Mouse (Mus musculus) midbrain, embryonic 11.5 days (tissue): ENCODE results near the gene Cd300lf. TPM values are rescaled to one million over a fixed set of nuclear protein-coding genes. Genes with fewer than 3 reads are reported as not detected.

Source experiments
- ATAC-seq: fragments of 200-750 bp; cut with Nextera tagmentation; 2 replicates; pipeline ENCODE4 v1.8.0; 2017; ENCODE audit warnings: moderate TSS enrichment, moderate library complexity; ENCODE audit not compliant: low FRiP score
- DNase-seq: peaks from one replicate; pipeline ENCODE4 v3.0.0; 2015; ENCODE audit warnings: low spot score; ENCODE audit errors: missing footprints
- H3K27ac ChIP-seq: fragments of 300-500 bp; sonication (generic); 2 replicates; pipeline ENCODE4 v1.5.1; 2014; ENCODE audit warnings: low read depth, low read length
- H3K27me3 ChIP-seq: fragments of 300-500 bp; sonication (generic); 2 replicates; pipeline ENCODE4 v1.6.1; 2014; ENCODE audit warnings: mild to moderate bottlenecking, low read length, moderate library complexity, mixed read lengths; ENCODE audit not compliant: control insufficient read depth, insufficient read depth
- H3K36me3 ChIP-seq: fragments of 300-500 bp; sonication (generic); 2 replicates; pipeline ENCODE4 v1.6.1; 2014; ENCODE audit warnings: mild to moderate bottlenecking, low read length, moderate library complexity, mixed read lengths; ENCODE audit not compliant: control insufficient read depth, insufficient read depth
- H3K4me1 ChIP-seq: fragments of 300-500 bp; sonication (generic); 2 replicates; pipeline ENCODE4 v1.6.1; 2014; ENCODE audit warnings: low read length; ENCODE audit not compliant: control insufficient read depth, insufficient read depth
- H3K4me2 ChIP-seq: fragments of 300-500 bp; sonication (generic); 2 replicates; pipeline ENCODE4 v1.6.1; 2014; ENCODE audit warnings: mild to moderate bottlenecking, moderate library complexity
- H3K4me3 ChIP-seq: fragments of 300-500 bp; sonication (generic); 2 replicates; pipeline ENCODE4 v1.5.1; 2014; ENCODE audit warnings: low read depth, low read length
- H3K9ac ChIP-seq: fragments of 300-500 bp; sonication (generic); 2 replicates; pipeline ENCODE4 v1.6.1; 2014; ENCODE audit warnings: low read length
- H3K9me3 ChIP-seq: fragments of 300-500 bp; sonication (generic); 2 replicates; pipeline ENCODE4 v1.6.1; 2016; ENCODE audit warnings: low read length; ENCODE audit not compliant: control insufficient read depth
- WGBS: fragments of 180-500 bp; shearing (Covaris S2); extraction: QIAGEN DNeasy Blood & Tissue Kit; methylation state at CpG from one replicate; pipeline ENCODE4 v1.1.7; 2014; 5-methylcytosine and 5-hydroxymethylcytosine counted together
- polyA plus RNA-seq: library from polyadenylated mRNA; unstranded; fragments of >200 nt; fragmentation: Nextera tagmentation; extraction: Ambion mirVana; gene quantifications from 2 replicates; pipeline ENCODE4 v1.2.1, GENCODE M21; 2014

Gene Cd300lf
- polyA plus RNA-seq, 1 experiment from 2014 or later, result not detected

GRCm38 (mm10) chr11:115084595-115084994 lies 49.2 kb downstream of the Cd300lf start:
- no peak overlapping the region for H3K4me3 ChIP-seq
- H3K36me3 ChIP-seq, result no peaks in the 10 kb centered on the region
- DNase-seq (no peak), ATAC-seq (0 out of 2 replicates have a peak, but pooled peaks have one; percentile 40)
- no peaks in the 10 kb centered on the region for H3K9me3 ChIP-seq
- H3K4me2 ChIP-seq, result no peak overlapping the region
- no peak overlapping the region for H3K27ac ChIP-seq
- H3K9ac ChIP-seq, result no peak overlapping the region
- peaks cover 5% of the 10 kb centered on the region; the same call in 1 of the 2 replicates for H3K4me1 ChIP-seq
- no peaks in the 10 kb centered on the region for H3K27me3 ChIP-seq
- 32% methylated on average over 12 of the region's 12 CpGs for WGBS

DNA sequence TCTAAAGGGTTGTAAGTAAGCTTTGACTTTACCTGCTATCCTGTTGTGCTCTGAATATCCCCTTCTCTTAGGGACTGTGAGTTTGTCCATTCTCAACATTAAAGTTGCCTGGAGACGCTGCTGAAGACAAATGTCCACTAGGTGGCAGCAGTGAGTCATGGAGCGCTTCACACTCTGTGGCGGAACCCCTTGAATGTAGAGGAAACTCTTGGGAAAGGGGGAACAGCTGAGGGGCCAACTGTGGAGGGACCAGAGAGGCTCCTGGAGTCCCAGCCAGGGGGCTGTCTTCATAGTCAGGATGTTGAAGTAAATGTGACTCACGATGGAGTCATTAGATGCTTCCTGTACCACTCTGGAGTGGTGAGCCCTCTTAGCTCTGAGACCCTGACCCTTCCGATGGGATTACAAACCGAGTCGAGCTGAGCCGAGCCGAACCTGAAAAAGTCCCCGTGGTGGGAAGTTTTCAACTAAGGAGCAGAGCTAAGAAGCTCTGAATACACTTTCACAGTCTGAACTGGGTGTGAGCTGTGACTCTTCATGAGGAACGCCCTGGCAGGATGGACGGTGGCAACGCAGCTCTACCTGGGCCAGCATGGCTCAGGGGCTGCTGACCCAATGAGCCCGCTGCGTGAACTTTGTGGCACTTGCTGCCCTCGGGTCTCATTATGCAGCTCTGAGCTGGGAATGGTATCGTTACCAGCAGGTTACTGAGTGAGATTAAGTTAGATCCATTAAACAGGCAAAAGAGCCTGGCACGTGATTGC lies 50.2 kb downstream of the Cd300lf start:
- Histone ChIP-seq H3K27me3 (no peaks in the 10 kb centered on the region), H3K4me2 (no peak overlapping the region), H3K9ac (no peak overlapping the region), H3K4me3 (no peak overlapping the region), H3K36me3 (no peaks in the 10 kb centered on the region), H3K9me3 (no peaks in the 10 kb centered on the region), H3K4me1 (peaks cover 5% of the 10 kb centered on the region; the same call in 1 of the 2 replicates), H3K27ac (no peak overlapping the region)
- WGBS, result 40% methylated on average over 18 of the region's 18 CpGs
- DNase-seq (peak; percentile 99), ATAC-seq (peak; percentile 33; the same call in 1 of the 2 replicates)

- DNase-seq, result no peak
- H3K9me3 ChIP-seq, result no peaks in the 10 kb centered on the region
- no peak overlapping the region for H3K9ac ChIP-seq
- H3K27ac ChIP-seq, result no peak overlapping the region
- H3K27me3 ChIP-seq, result no peaks in the 10 kb centered on the region
- H3K4me1 ChIP-seq, result peaks cover 5% of the 10 kb centered on the region; the same call in 1 of the 2 replicates
- 75% methylated on average over 6 of the region's 6 CpGs for WGBS
- H3K4me3 ChIP-seq, result no peak overlapping the region
- H3K4me2 ChIP-seq, result no peak overlapping the region
- ATAC-seq, result no peak
- H3K36me3 ChIP-seq, result no peaks in the 10 kb centered on the region
These were observed 51.6 kb downstream of the Cd300lf start for GRCm38 (mm10) chr11:115082196-115082595.

DNA sequence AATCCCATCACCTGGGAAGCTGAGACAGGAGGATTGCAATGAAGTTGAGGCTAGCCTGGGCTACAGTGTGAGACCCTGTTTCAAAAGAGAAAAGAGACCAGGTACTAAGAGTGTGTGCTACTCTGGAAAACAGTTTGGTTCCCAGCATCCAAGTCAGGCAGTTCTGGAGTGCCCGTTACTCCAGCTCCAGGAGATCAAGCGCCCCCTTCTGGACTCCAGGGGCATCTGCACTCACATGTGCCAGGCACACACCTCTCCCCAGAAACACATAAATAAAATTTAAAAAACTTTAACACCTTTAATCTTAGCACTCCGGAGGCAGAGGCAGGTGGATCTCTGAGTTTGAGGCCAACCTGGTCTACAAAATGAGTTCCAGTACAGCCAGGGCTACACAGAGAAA lies 52.4 kb downstream of the Cd300lf start:
- Histone ChIP-seq H3K36me3 (no peaks in the 10 kb centered on the region), H3K4me2 (no peak overlapping the region), H3K9ac (no peak overlapping the region), H3K27ac (no peak overlapping the region), H3K9me3 (no peaks in the 10 kb centered on the region), H3K4me3 (no peak overlapping the region), H3K4me1 (peaks cover 5% of the 10 kb centered on the region; the same call in 1 of the 2 replicates), H3K27me3 (no peaks in the 10 kb centered on the region)
- ATAC-seq (no peak), DNase-seq (no peak)
- WGBS, result 68% methylated on average over 3 of the region's 3 CpGs

DNA sequence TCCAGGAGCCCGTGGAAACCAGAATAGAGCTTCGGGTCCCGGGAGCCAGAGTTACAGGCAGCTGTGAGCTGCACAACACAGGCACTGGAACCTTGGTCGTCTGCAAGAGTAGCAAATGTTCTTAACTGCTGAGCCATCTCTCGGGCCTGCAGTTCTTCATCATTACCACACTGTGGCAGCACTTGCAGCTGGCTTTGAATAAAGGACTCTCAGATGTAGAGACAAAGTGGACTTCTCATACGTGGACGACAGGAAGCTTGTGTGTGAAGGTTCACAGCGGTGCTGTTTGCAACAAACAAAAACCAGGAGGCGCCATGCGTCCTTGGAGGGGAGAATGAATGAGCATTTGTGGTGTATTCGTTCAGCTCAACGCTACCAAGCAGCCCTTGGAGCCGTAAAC lies 52.9 kb downstream of the Cd300lf start:
- no peak overlapping the region for H3K4me2 ChIP-seq
- no peaks in the 10 kb centered on the region for H3K27me3 ChIP-seq
- H3K27ac ChIP-seq, result no peak overlapping the region
- no peaks in the 10 kb centered on the region for H3K36me3 ChIP-seq
- DNase-seq (peak; percentile 92), ATAC-seq (no peak)
- H3K4me1 ChIP-seq, result peaks cover 5% of the 10 kb centered on the region; the same call in 1 of the 2 replicates
- H3K9me3 ChIP-seq, result no peaks in the 10 kb centered on the region
- 42% methylated on average over 13 of the region's 13 CpGs for WGBS
- no peak overlapping the region for H3K9ac ChIP-seq
- no peak overlapping the region for H3K4me3 ChIP-seq

GRCm38 (mm10) chr11:115078680-115079079 lies 55.1 kb downstream of the Cd300lf start:
- Histone ChIP-seq H3K27ac (no peak overlapping the region), H3K9me3 (no peaks in the 10 kb centered on the region), H3K36me3 (no peaks in the 10 kb centered on the region), H3K4me1 (no peaks in the 10 kb centered on the region), H3K9ac (no peak overlapping the region), H3K27me3 (no peaks in the 10 kb centered on the region; the same call in 1 of the 2 replicates), H3K4me2 (no peak overlapping the region), H3K4me3 (no peak overlapping the region)
- 82% methylated on average over 5 of the region's 5 CpGs for WGBS
- no peak for DNase-seq
- ATAC-seq, result no peak

DNA sequence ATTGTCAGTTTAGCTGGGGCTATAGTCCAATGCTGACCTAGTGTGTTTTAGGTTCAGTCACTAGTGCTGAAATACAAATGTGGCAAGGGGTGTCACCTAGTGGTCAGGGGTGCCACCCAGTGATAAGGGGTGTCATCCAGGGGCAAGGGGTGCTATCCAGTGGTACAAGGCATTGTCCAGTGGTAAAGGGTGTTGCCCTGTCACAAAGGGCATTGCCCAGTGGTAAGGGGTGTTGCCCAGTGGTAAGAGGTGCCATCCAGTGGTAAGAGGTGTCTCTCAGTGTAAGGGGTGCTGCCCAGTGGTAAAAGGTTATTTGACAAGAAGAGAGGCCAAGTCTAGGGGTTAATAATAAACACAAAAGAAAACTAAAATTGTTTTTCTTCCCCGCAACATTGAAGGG lies 56.4 kb downstream of the Cd300lf start:
- no peak for DNase-seq
- H3K9ac ChIP-seq, result no peak overlapping the region
- H3K4me1 ChIP-seq, result no peaks in the 10 kb centered on the region
- H3K36me3 ChIP-seq, result no peaks in the 10 kb centered on the region
- WGBS, result 85% methylated on average over 1 of the region's 1 CpGs
- no peak overlapping the region for H3K27ac ChIP-seq
- no peak overlapping the region for H3K4me2 ChIP-seq
- H3K9me3 ChIP-seq, result no peaks in the 10 kb centered on the region
- peaks cover 3% of the 10 kb centered on the region for H3K27me3 ChIP-seq
- no peak overlapping the region for H3K4me3 ChIP-seq
- ATAC-seq, result no peak

- Histone ChIP-seq H3K9ac (no peak overlapping the region), H3K4me1 (peaks cover 11% of the 10 kb centered on the region), H3K27me3 (peaks cover 3% of the 10 kb centered on the region), H3K4me2 (no peak overlapping the region), H3K27ac (no peak overlapping the region), H3K36me3 (no peaks in the 10 kb centered on the region), H3K4me3 (no peak overlapping the region), H3K9me3 (no peaks in the 10 kb centered on the region)
- no peak for ATAC-seq
- WGBS, result 79% methylated on average over 5 of the region's 5 CpGs
- DNase-seq, result no peak
These were observed 57.9 kb downstream of the Cd300lf start for GRCm38 (mm10) chr11:115075859-115076258.

DNA sequence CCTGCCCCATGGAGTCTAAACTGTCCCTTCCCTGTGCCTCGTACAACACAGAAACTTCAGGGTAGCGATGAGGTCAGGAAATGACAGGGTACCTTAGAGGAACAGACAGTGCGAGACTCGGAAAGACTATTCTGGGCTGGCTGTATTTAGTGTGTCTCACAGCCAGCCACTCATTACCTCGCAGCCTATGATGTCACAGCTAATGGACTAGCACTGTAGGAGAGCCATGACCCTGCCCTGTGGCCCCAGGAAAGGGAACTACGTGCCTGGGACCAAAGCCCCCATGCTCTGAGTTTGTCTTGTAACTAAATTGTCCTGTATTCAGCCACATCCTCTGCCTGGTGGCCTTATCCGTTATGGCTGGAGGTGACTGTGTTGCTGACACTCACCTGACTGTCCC lies 58.4 kb downstream of the Cd300lf start:
- Histone ChIP-seq H3K36me3 (no peaks in the 10 kb centered on the region), H3K9ac (no peak overlapping the region), H3K27me3 (peaks cover 3% of the 10 kb centered on the region), H3K27ac (no peak overlapping the region), H3K4me2 (no peak overlapping the region), H3K4me1 (peaks cover 14% of the 10 kb centered on the region), H3K4me3 (no peak overlapping the region), H3K9me3 (no peaks in the 10 kb centered on the region)
- ATAC-seq (no peak), DNase-seq (no peak)
- 84% methylated on average over 7 of the region's 7 CpGs for WGBS
